Mouse (Mus musculus) olfactory bulb, adult 2 months (tissue): ENCODE measurements around the gene Irf6. TPM values are rescaled to one million over a fixed set of nuclear protein-coding genes. Genes with fewer than 3 reads are reported as not detected.

Source experiments
- H3K27ac ChIP-seq: fragments of 200-500 bp; 2 replicates; pipeline ENCODE4 v1.5.1; 2012; ENCODE audit warnings: low read depth, low read length; ENCODE audit not compliant: insufficient read depth
- H3K4me1 ChIP-seq: fragments of 200-500 bp; 2 replicates; pipeline ENCODE4 v1.6.1; 2012; ENCODE audit warnings: low read length; ENCODE audit not compliant: control insufficient read depth, insufficient read depth
- H3K4me3 ChIP-seq: fragments of 200-500 bp; 2 replicates; pipeline ENCODE4 v1.5.1; 2012; ENCODE audit warnings: mild to moderate bottlenecking, low read depth, low read length, moderate library complexity; ENCODE audit not compliant: insufficient read depth
- CTCF ChIP-seq: fragments of 200-500 bp; IDR thresholded peaks from 2 replicates; pipeline ENCODE4 v1.5.1; 2012; ENCODE audit warnings: low read depth, mild to moderate bottlenecking, low read length, moderate library complexity; ENCODE audit not compliant: insufficient read depth
- POLR2A ChIP-seq: fragments of 200-500 bp; IDR thresholded peaks from 2 replicates; pipeline ENCODE4 v1.6.1; 2012; ENCODE audit warnings: mild to moderate bottlenecking, low read depth, low read length, moderate library complexity; ENCODE audit not compliant: insufficient read depth
- WGBS: fragments of 180-500 bp; shearing (Covaris S2); methylation state at CpG from one replicate; pipeline ENCODE4 v1.1.7; 2018; 5-methylcytosine and 5-hydroxymethylcytosine counted together
- polyA plus RNA-seq: library from polyadenylated mRNA; stranded (reverse); fragments of >200 nt; gene quantifications from 2 replicates; pipeline ENCODE4 v1.2.4, GENCODE M21; 2012; ENCODE audit warnings: low replicate concordance; ENCODE audit not compliant: missing spikeins, insufficient read depth, insufficient read length

The Irf6 gene
- polyA plus RNA-seq, 1 experiment, result not detected

GRCm38 (mm10) chr1:193146416-193146815 lies 6.5 kb upstream of the Irf6 start:
- no peak overlapping the region for H3K27ac ChIP-seq
- WGBS, result 82% methylated on average over 1 of the region's 1 CpGs
- H3K4me1 ChIP-seq, result peaks cover 3% of the 10 kb centered on the region; the same call in 1 of the 2 replicates
- no peak for TF ChIP-seq POLR2A
- TF ChIP-seq CTCF, result no peak
- no peak overlapping the region for H3K4me3 ChIP-seq

GRCm38 (mm10) chr1:193149231-193149630 lies 3.7 kb upstream of the Irf6 start:
- no peak overlapping the region for H3K4me3 ChIP-seq
- H3K27ac ChIP-seq, result no peak overlapping the region
- WGBS, result 63% methylated on average over 3 of the region's 3 CpGs
- peaks cover 9% of the 10 kb centered on the region; the same call in 1 of the 2 replicates for H3K4me1 ChIP-seq
- TF ChIP-seq POLR2A, result no peak
- TF ChIP-seq CTCF, result no peak

- Histone ChIP-seq H3K4me3 (no peak overlapping the region), H3K4me1 (peaks cover 9% of the 10 kb centered on the region; the same call in 1 of the 2 replicates), H3K27ac (no peak overlapping the region)
- no peak for TF ChIP-seq POLR2A
- TF ChIP-seq CTCF, result no peak
- 41% methylated on average over 7 of the region's 7 CpGs for WGBS
These were observed 1.8 kb upstream of the Irf6 start for GRCm38 (mm10) chr1:193151134-193151533.

- Histone ChIP-seq H3K4me1 (peaks cover 9% of the 10 kb centered on the region; the same call in 1 of the 2 replicates), H3K4me3 (no peak overlapping the region), H3K27ac (no peak overlapping the region)
- TF ChIP-seq CTCF (no peak), POLR2A (no peak)
- 59% methylated on average over 16 of the region's 16 CpGs for WGBS
These were observed 650 bp downstream of the Irf6 start for GRCm38 (mm10) chr1:193153561-193153960.

- TF ChIP-seq CTCF (no peak), POLR2A (no peak)
- Histone ChIP-seq H3K4me3 (no peak overlapping the region), H3K4me1 (peaks cover 10% of the 10 kb centered on the region), H3K27ac (no peak overlapping the region)
- WGBS, result 79% methylated on average over 15 of the region's 15 CpGs
These were observed 3.6 kb downstream of the Irf6 start for GRCm38 (mm10) chr1:193156316-193157110.

- no peak for TF ChIP-seq POLR2A
- no peak for TF ChIP-seq CTCF
- WGBS, result 82% methylated on average over 8 of the region's 8 CpGs
These were observed 4.2 kb downstream of the Irf6 start for GRCm38 (mm10) chr1:193157111-193157492.

GRCm38 (mm10) chr1:193159163-193159562 lies 6.3 kb downstream of the Irf6 start:
- 83% methylated on average over 3 of the region's 3 CpGs for WGBS
- Histone ChIP-seq H3K27ac (no peak overlapping the region), H3K4me1 (peaks cover 4% of the 10 kb centered on the region), H3K4me3 (no peak overlapping the region)
- TF ChIP-seq POLR2A (no peak), CTCF (no peak)

More at GRCm38 (mm10) chr1:193157111-193157492, 4.2 kb downstream of the Irf6 start:
- H3K4me3 ChIP-seq, result no peak overlapping the region
- peaks cover 10% of the 10 kb centered on the region for H3K4me1 ChIP-seq
- H3K27ac ChIP-seq, result no peak overlapping the region

GRCm38 (mm10) chr1:193159613-193160012 lies 6.7 kb downstream of the Irf6 start:
- Histone ChIP-seq H3K27ac (no peak overlapping the region), H3K4me3 (no peak overlapping the region), H3K4me1 (peaks cover 4% of the 10 kb centered on the region)
- WGBS, result 88% methylated on average over 1 of the region's 1 CpGs
- TF ChIP-seq POLR2A (no peak), CTCF (no peak)

GRCm38 (mm10) chr1:193160317-193161032 lies 7.6 kb downstream of the Irf6 start:
- H3K4me3 ChIP-seq, result no peak overlapping the region
- no peak overlapping the region for H3K27ac ChIP-seq
- TF ChIP-seq CTCF, result no peak
- TF ChIP-seq POLR2A, result no peak
- H3K4me1 ChIP-seq, result peaks cover 4% of the 10 kb centered on the region
- 28% methylated on average over 18 of the region's 18 CpGs for WGBS
